Comparison of ENCODE assay signal across 21 mouse cellular contexts in the genomic region with DNA sequence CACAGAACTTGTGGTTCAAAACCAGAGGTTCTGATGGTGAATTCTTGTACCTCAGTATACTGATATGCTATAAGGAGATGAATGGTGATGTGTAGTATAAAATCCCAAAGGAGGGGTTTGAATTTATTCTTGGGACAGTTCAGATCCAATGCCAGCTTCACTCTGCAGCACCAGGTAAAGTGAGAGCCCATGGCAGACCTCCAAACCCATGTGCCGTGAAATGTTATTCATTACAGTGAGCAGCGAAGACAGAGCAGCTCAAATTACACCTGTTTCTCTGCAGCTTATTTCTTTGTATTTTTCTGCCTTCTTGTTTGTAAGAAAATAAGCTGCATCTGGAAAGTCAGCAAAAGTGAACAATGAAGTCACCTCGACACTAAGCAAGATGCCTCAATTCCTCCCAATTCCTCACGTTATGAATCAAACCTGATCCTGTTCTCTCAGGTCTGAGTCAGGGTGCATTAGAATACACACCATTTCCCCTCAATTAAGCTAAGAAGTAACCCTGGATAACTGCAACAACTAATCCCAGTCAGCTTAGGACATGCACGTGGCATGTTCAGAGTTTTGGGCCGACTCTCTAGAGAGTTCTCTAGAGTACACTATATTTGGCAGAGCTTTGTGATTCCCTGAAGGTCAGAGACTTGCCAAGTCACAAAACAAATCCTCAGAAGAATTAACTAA.
DNase-seq lines count a peak whose midpoint lies in the region; ATAC-seq lines count a peak whose summit lies in the region.
"Had no signal": no experiment of that assay in that cellular context is flagged by ENCODE, and none has a peak within 500 bp of the region (broad histone marks: within the 10 kb centered on the region; RNA-seq: fewer than 3 reads in every experiment).

No protein-coding gene starts in this region.

- H3K4me3 ChIP-seq in embryonic facial prominence, embryonic 14.5 days (ENCODE audit: low read depth, low read length) = no peak overlapping the region
- H3K4me3 ChIP-seq in kidney, embryonic 16.5 days (ENCODE audit: low read length) = no peak overlapping the region
- no peak overlapping the region for H3K4me3 ChIP-seq in hindbrain, embryonic 10.5 days
- no peak overlapping the region for H3K4me3 ChIP-seq in heart, embryonic 11.5 days (ENCODE audit: low read depth, low read length)
- H3K4me3 ChIP-seq: gastrocnemius, adult 2 months; hindbrain, embryonic 15.5 days; megakaryocyte, embryonic 14.5 days; midbrain, embryonic 13.5 days; neural tube, embryonic 12.5 days had no signal

- H3K27me3 ChIP-seq in embryonic facial prominence, embryonic 14.5 days (replicated peaks; ENCODE audit: control insufficient read depth, insufficient read depth, low read length) = no peaks in the 10 kb centered on the region
- H3K27me3 ChIP-seq in kidney, embryonic 16.5 days (ENCODE audit: insufficient read depth, low read length) = no peaks in the 10 kb centered on the region
- no peaks in the 10 kb centered on the region for H3K27me3 ChIP-seq in hindbrain, embryonic 10.5 days (ENCODE audit: insufficient read depth, poor library complexity, severe bottlenecking)
- H3K27me3 ChIP-seq in heart, embryonic 11.5 days (ENCODE audit: control insufficient read depth, insufficient read depth, low read length) = no peaks in the 10 kb centered on the region
- H3K27me3 ChIP-seq: hindbrain, embryonic 15.5 days; megakaryocyte, embryonic 14.5 days; midbrain, embryonic 13.5 days; neural tube, embryonic 12.5 days had no signal

- H3K4me2 ChIP-seq in embryonic facial prominence, embryonic 14.5 days (ENCODE audit: low read depth, low read length) = no peak overlapping the region
- H3K4me2 ChIP-seq in kidney, embryonic 16.5 days (replicated peaks; ENCODE audit: low read depth, low read length) = 0 out of 2 replicates have a peak overlapping the region, but pooled peaks have one; percentile 17
- no peak overlapping the region for H3K4me2 ChIP-seq in heart, embryonic 11.5 days
- H3K4me2 ChIP-seq: hindbrain, embryonic 15.5 days; lung, embryonic 14.5 days; midbrain, embryonic 13.5 days; neural tube, embryonic 12.5 days had no signal

- DNase-seq in kidney, adult 18-20 months = peak; percentile 9
- DNase-seq in kidney, adult 11 months = no peak
- DNase-seq in embryonic facial prominence, embryonic 14.5 days (ENCODE audit: low spot score) = peak; percentile 60
- DNase-seq in kidney, postnatal 4 days = peak; percentile 33 to 44
- no peak for DNase-seq in hindbrain, embryonic 10.5 days (ENCODE audit: low spot score)
- DNase-seq: adrenal gland, postnatal 36 days; cerebellum, adult 18-20 months; gastrocnemius, adult 2 months; heart, postnatal 4 days; lung, embryonic 14.5 days; lung, postnatal 36 days; right cerebral cortex, postnatal 4 days; thymus, postnatal 25 days had no signal

- no peaks in the 10 kb centered on the region for H3K4me1 ChIP-seq in embryonic facial prominence, embryonic 14.5 days (ENCODE audit: control insufficient read depth, insufficient read depth, low read length)
- H3K4me1 ChIP-seq in kidney, embryonic 16.5 days (ENCODE audit: insufficient read depth, low read length) = peaks cover 5% of the 10 kb centered on the region; the same call in 1 of the 2 replicates
- H3K4me1 ChIP-seq in hindbrain, embryonic 10.5 days (replicated peaks) = no peaks in the 10 kb centered on the region
- no peaks in the 10 kb centered on the region for H3K4me1 ChIP-seq in heart, embryonic 11.5 days (ENCODE audit: control insufficient read depth, insufficient read depth, low read length)
- H3K4me1 ChIP-seq: hindbrain, embryonic 15.5 days; megakaryocyte, embryonic 14.5 days; midbrain, embryonic 13.5 days; neural tube, embryonic 12.5 days had no signal

- 30% methylated on average over 6 of the region's 6 CpGs for WGBS in embryonic facial prominence, embryonic 14.5 days
- WGBS in kidney, embryonic 16.5 days = 26% methylated on average over 6 of the region's 6 CpGs
- WGBS in hindbrain, embryonic 10.5 days = 74% methylated on average over 6 of the region's 6 CpGs
- 72% methylated on average over 6 of the region's 6 CpGs for WGBS in heart, embryonic 11.5 days (ENCODE audit: insufficient replicate concordance)

- H3K36me3 ChIP-seq in embryonic facial prominence, embryonic 14.5 days (ENCODE audit: control insufficient read depth, insufficient read depth, low read length) = no peaks in the 10 kb centered on the region
- no peaks in the 10 kb centered on the region for H3K36me3 ChIP-seq in kidney, embryonic 16.5 days (ENCODE audit: insufficient read depth, low read length)
- H3K36me3 ChIP-seq in hindbrain, embryonic 10.5 days = no peaks in the 10 kb centered on the region
- H3K36me3 ChIP-seq in heart, embryonic 11.5 days (ENCODE audit: control insufficient read depth, insufficient read depth, low read length) = no peaks in the 10 kb centered on the region
- H3K36me3 ChIP-seq: hindbrain, embryonic 15.5 days; midbrain, embryonic 13.5 days; neural tube, embryonic 12.5 days had no signal

- no peaks in the 10 kb centered on the region for H3K9me3 ChIP-seq in embryonic facial prominence, embryonic 14.5 days (ENCODE audit: control insufficient read depth, low read length)
- no peaks in the 10 kb centered on the region for H3K9me3 ChIP-seq in kidney, embryonic 16.5 days (ENCODE audit: low read length)
- H3K9me3 ChIP-seq in hindbrain, embryonic 10.5 days = no peaks in the 10 kb centered on the region
- H3K9me3 ChIP-seq in heart, embryonic 11.5 days (replicated peaks; ENCODE audit: control insufficient read depth, low read length) = no peaks in the 10 kb centered on the region
- H3K9me3 ChIP-seq: hindbrain, embryonic 15.5 days; megakaryocyte, embryonic 14.5 days; midbrain, embryonic 13.5 days; neural tube, embryonic 12.5 days had no signal

- no peak overlapping the region for H3K9ac ChIP-seq in embryonic facial prominence, embryonic 14.5 days (ENCODE audit: low read depth, low read length)
- H3K9ac ChIP-seq in kidney, embryonic 16.5 days (replicated peaks; ENCODE audit: low read length) = no peak overlapping the region
- H3K9ac ChIP-seq in heart, embryonic 11.5 days (ENCODE audit: low read depth, low read length) = no peak overlapping the region
- H3K9ac ChIP-seq: hindbrain, embryonic 15.5 days; liver, embryonic 14.5 days; lung, embryonic 14.5 days; midbrain, embryonic 13.5 days; neural tube, embryonic 12.5 days had no signal

- H3K27ac ChIP-seq in embryonic facial prominence, embryonic 14.5 days (replicated peaks; ENCODE audit: low read depth, low read length) = no peak overlapping the region
- H3K27ac ChIP-seq in kidney, embryonic 16.5 days (ENCODE audit: low read length) = no peak overlapping the region
- no peak overlapping the region for H3K27ac ChIP-seq in hindbrain, embryonic 10.5 days
- no peak overlapping the region for H3K27ac ChIP-seq in heart, embryonic 11.5 days (ENCODE audit: low read depth, low read length)
- H3K27ac ChIP-seq: gastrocnemius, adult 2 months; hindbrain, embryonic 15.5 days; liver, embryonic 14.5 days; midbrain, embryonic 13.5 days; neural tube, embryonic 12.5 days had no signal

- peak; percentile 85; the same call in 1 of the 2 replicates for ATAC-seq in embryonic facial prominence, embryonic 14.5 days (ENCODE audit: low read depth)
- ATAC-seq in kidney, embryonic 16.5 days (ENCODE audit: low FRiP score, low TSS enrichment) = peak; percentile 89
- ATAC-seq in heart, embryonic 11.5 days (replicated peaks; ENCODE audit: insufficient number of reproducible peaks, low FRiP score, low TSS enrichment) = no peak
- ATAC-seq: forebrain, embryonic 14.5 days; midbrain, embryonic 13.5 days had no signal

Comparison
In these comparisons a context has a peak if more than half of its experiments do, and no peak if none do; other contexts are left out.
1. DNase-seq: peak in kidney, adult 18-20 months (single experiment), embryonic facial prominence, embryonic 14.5 days (single experiment) and kidney, postnatal 4 days (2 of 2); none in kidney, adult 11 months (single experiment) and hindbrain, embryonic 10.5 days (single experiment).